Mouse (Mus musculus) forebrain, embryonic 16.5 days (tissue): ENCODE measurements at regions not wholly inside any gene's neighbourhood (a gene's known extent, or its start where the extent isn't known, plus 50 kb on each side); places are given as distances from the start of the nearest gene placed in this dataset.

Experiments
- ATAC-seq: fragments of 200-750 bp; cut with Nextera tagmentation; 2 replicates; pipeline ENCODE4 v1.8.0; 2017; ENCODE audit warnings: mild to moderate bottlenecking, moderate library complexity
- H3K27ac ChIP-seq: fragments of 300-500 bp; sonication (generic); 2 replicates; pipeline ENCODE4 v1.5.1; 2014; ENCODE audit warnings: low read length, control low read depth
- H3K27me3 ChIP-seq: fragments of 300-500 bp; sonication (generic); replicated peaks from 2 replicates; pipeline ENCODE4 v1.6.1; 2014; ENCODE audit warnings: low read length; ENCODE audit not compliant: control insufficient read depth, insufficient read depth
- H3K36me3 ChIP-seq: fragments of 300-500 bp; sonication (generic); 2 replicates; pipeline ENCODE4 v1.6.1; 2014; ENCODE audit not compliant: control insufficient read depth, insufficient read depth
- H3K4me1 ChIP-seq: fragments of 300-500 bp; sonication (generic); replicated peaks from 2 replicates; pipeline ENCODE4 v1.6.1; 2014; ENCODE audit warnings: low read length; ENCODE audit not compliant: control insufficient read depth, insufficient read depth
- H3K4me2 ChIP-seq: fragments of 300-500 bp; sonication (generic); 2 replicates; pipeline ENCODE4 v1.6.1; 2014; ENCODE audit warnings: mild to moderate bottlenecking, low read length, control low read depth
- H3K4me3 ChIP-seq: fragments of 300-500 bp; sonication (generic); replicated peaks from 2 replicates; pipeline ENCODE4 v1.5.1; 2014; ENCODE audit warnings: mild to moderate bottlenecking, low read length, control low read depth
- H3K9ac ChIP-seq: fragments of 300-500 bp; sonication (generic); replicated peaks from 2 replicates; pipeline ENCODE4 v1.6.1; 2014; ENCODE audit warnings: low read depth, low read length, control low read depth
- H3K9me3 ChIP-seq: fragments of 300-500 bp; sonication (generic); 2 replicates; pipeline ENCODE4 v1.6.1; 2016; ENCODE audit warnings: low read length; ENCODE audit not compliant: control insufficient read depth
- WGBS: fragments of 180-500 bp; shearing (Covaris S2); extraction: QIAGEN DNeasy Blood & Tissue Kit; methylation state at CpG from one replicate; pipeline ENCODE4 v1.1.7; 2014; 5-methylcytosine and 5-hydroxymethylcytosine counted together

DNA sequence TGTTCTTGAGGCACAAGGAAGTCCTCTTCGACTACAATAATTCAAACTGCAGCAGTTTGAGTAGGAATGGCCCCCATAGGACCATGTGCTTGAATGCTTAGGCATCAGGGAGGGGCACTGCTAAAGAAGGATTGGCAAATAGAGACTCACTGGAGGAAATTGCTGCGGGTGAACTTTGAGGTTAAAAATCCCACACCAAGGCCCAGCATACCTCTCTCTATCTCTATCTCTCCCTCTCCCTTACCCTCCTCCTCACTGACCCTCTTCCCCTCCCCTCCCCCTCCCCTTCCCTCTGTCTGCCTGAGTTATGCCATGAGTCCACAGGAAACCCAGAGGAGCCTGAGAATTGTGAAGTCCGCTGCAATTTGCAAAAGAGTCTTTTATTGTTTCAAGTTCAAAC is 180.8 kb upstream of the Ipo5 start:
- Histone ChIP-seq H3K4me1 (no peaks in the 10 kb centered on the region), H3K4me2 (no peak overlapping the region), H3K9me3 (no peaks in the 10 kb centered on the region), H3K27me3 (no peaks in the 10 kb centered on the region), H3K4me3 (no peak overlapping the region), H3K36me3 (no peaks in the 10 kb centered on the region), H3K9ac (no peak overlapping the region), H3K27ac (no peak overlapping the region)
- 42% methylated on average over 3 of the region's 3 CpGs for WGBS
- ATAC-seq: no peak

DNA sequence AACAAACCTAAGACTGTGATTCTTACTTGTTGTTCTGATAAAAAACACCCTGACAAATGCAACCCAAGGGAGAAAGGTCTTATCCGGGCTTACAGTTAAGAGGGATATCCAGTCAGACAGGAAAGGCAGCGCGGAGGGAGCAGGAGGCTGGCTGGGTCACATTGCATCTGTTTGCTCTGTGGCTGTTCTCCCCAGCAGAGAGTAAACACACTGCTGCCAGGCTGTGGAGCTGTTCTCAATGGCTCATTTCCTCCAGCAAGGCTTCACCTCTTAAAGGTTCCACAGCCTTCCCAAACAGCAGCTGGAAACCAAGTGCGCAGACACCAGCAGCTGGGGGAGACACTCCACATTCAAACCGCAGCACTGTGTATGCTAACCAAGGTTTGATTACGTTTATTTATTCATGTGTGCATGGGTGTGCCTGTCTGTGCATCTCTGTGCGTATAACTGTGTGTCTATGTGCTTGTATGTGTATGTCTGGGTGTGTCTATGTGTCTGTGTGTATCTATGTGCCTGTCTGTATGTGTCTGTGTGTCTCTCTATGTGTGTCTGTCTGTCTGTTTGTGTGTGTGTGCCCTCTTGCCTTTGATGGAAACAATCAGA is 179.2 kb upstream of the Ipo5 start:
- ATAC-seq: no peak
- Histone ChIP-seq H3K9me3 (no peaks in the 10 kb centered on the region), H3K4me2 (no peak overlapping the region), H3K27ac (no peak overlapping the region), H3K4me3 (no peak overlapping the region), H3K27me3 (no peaks in the 10 kb centered on the region), H3K4me1 (no peaks in the 10 kb centered on the region), H3K36me3 (no peaks in the 10 kb centered on the region), H3K9ac (no peak overlapping the region)
- 69% methylated on average over 7 of the region's 7 CpGs for WGBS

DNA sequence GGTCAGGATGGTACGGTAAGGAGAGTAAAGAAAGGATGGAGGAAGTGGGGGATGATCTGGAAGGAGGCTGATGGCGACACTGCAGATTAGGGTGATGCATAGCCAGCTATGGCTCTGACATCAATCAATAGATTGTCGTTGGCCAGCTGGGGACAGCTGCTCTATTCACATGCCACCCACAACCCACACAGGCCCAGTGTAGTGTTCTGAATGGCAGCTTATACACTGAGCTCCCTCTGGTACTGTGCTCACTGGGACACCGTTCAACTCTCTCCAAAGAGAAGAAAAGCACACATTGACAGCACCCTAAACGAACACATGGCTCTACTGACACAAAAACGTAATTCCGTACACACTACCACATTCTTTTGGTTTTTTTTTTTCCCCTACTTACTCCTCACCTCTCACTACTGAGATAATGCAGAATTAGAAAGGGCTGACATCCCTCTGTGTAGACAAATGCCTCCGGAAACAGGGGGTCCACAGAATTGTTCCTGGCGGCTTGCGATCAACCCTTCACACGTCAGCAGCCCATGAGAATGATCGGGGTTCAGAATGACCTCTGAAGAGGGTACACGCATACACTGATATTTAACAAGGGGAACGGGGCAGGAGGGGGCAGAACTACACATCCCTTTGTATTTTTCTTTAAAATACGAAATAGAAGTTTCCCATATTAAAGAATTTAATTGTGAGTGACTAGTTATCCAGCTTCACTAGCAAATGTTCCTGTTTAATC is 178.5 kb upstream of the Ipo5 start:
- Histone ChIP-seq H3K4me3 (no peak overlapping the region), H3K36me3 (no peaks in the 10 kb centered on the region), H3K4me2 (no peak overlapping the region), H3K27ac (no peak overlapping the region), H3K9me3 (no peaks in the 10 kb centered on the region), H3K4me1 (no peaks in the 10 kb centered on the region), H3K9ac (no peak overlapping the region), H3K27me3 (no peaks in the 10 kb centered on the region)
- ATAC-seq: peak; percentile 85
- WGBS: 47% methylated on average over 15 of the region's 15 CpGs

GRCm38 (mm10) chr14:120741492-120742054 is 169.5 kb upstream of the Ipo5 start:
- Histone ChIP-seq H3K4me3 (no peak overlapping the region), H3K9ac (no peak overlapping the region), H3K4me1 (no peaks in the 10 kb centered on the region), H3K9me3 (no peaks in the 10 kb centered on the region), H3K36me3 (no peaks in the 10 kb centered on the region), H3K27me3 (no peaks in the 10 kb centered on the region), H3K27ac (no peak overlapping the region), H3K4me2 (no peak overlapping the region)
- ATAC-seq: no peak
- WGBS: 92% methylated on average over 5 of the region's 5 CpGs

- Histone ChIP-seq H3K27me3 (no peaks in the 10 kb centered on the region), H3K36me3 (no peaks in the 10 kb centered on the region), H3K4me1 (no peaks in the 10 kb centered on the region), H3K9ac (no peak overlapping the region), H3K9me3 (no peaks in the 10 kb centered on the region), H3K4me3 (no peak overlapping the region), H3K27ac (no peak overlapping the region), H3K4me2 (no peak overlapping the region)
- no peak for ATAC-seq
- WGBS: 77% methylated on average over 1 of the region's 1 CpGs
Observed at GRCm38 (mm10) chr14:120754011-120754410, 157.0 kb upstream of the Ipo5 start.

DNA sequence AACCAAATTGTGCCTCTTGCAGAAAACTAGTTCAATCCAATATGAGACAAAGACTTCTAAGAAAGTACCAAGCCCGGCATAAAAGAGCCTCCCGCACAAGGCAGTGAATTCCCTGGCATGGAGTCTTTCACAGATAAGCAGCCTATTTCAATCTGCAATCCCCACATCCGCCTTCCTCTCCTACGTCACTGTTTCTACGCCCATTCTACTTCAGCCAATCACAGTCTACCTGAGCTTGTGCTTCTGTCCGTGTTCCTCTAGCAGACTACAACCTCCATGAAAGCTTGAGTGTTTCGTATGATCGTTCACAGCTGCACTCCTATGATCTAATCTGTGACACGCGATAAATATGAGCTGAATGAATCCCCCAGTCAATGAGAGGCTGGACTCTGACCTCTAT is 155.6 kb upstream of the Ipo5 start:
- Histone ChIP-seq H3K27me3 (no peaks in the 10 kb centered on the region), H3K4me3 (no peak overlapping the region), H3K9me3 (no peaks in the 10 kb centered on the region), H3K36me3 (no peaks in the 10 kb centered on the region), H3K4me2 (no peak overlapping the region), H3K9ac (no peak overlapping the region), H3K27ac (no peak overlapping the region), H3K4me1 (no peaks in the 10 kb centered on the region)
- ATAC-seq: no peak
- WGBS: 63% methylated on average over 10 of the region's 10 CpGs

DNA sequence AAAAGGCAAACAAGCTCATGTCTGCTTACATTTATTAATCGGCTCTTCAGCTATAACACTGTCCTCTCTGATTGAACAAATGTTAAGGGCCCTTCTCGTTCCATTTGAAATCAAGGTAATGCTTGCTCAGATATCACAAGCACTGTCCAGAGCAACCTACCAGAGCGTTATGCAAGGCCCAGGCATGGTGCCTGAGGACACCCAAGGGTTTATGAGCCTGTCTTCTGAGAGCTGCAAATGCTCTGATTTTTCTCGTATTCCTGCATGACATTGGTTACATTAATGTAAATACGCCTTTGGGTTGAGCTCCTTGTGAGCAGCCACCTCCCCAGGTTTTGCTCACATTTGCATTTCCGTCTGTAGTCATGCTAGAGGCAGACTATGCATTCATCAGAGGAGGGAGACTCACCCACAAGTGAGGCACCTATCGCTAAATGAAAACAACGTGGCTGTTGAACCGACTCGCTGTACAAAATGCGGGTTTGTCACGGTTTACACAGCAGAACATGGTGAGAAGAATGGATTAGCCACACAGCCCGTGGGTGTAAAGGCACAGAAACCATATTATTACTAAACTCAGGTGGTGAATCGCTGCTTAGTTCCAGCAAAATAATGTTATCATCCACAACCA is 152.7 kb upstream of the Ipo5 start:
- Histone ChIP-seq H3K4me3 (no peak overlapping the region), H3K9ac (no peak overlapping the region), H3K4me1 (no peaks in the 10 kb centered on the region), H3K36me3 (no peaks in the 10 kb centered on the region), H3K27me3 (no peaks in the 10 kb centered on the region), H3K4me2 (no peak overlapping the region), H3K27ac (no peak overlapping the region), H3K9me3 (no peaks in the 10 kb centered on the region)
- ATAC-seq: no peak
- WGBS: 90% methylated on average over 14 of the region's 14 CpGs

- Histone ChIP-seq H3K27me3 (no peaks in the 10 kb centered on the region), H3K36me3 (no peaks in the 10 kb centered on the region), H3K4me1 (no peaks in the 10 kb centered on the region), H3K4me3 (no peak overlapping the region), H3K4me2 (no peak overlapping the region), H3K9me3 (no peaks in the 10 kb centered on the region), H3K9ac (no peak overlapping the region), H3K27ac (no peak overlapping the region)
- 71% methylated on average over 7 of the region's 7 CpGs for WGBS
- ATAC-seq: no peak
Observed at GRCm38 (mm10) chr14:120762168-120762567, 148.9 kb upstream of the Ipo5 start.

DNA sequence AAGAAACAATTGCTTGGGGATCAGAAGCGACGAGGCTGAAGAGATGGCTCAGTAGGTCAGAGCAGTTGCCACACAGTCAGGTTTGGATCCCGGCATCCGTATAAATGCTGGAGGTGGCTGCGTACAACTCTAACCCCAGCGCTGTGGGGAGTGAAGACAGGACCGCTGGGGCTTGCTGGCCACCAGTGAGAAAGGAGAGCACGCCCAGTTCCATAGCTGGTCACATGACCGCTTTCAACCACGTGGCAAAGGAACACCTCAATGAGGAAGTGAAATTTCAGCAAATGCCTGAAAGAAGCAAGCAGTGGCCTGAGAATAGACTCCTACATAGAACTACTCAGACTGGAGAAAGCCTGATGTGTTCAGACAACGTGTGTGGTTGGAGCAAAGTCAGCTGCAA is 148.3 kb upstream of the Ipo5 start:
- Histone ChIP-seq H3K27ac (no peak overlapping the region), H3K27me3 (no peaks in the 10 kb centered on the region), H3K9me3 (no peaks in the 10 kb centered on the region), H3K36me3 (no peaks in the 10 kb centered on the region), H3K9ac (no peak overlapping the region), H3K4me2 (no peak overlapping the region), H3K4me1 (no peaks in the 10 kb centered on the region), H3K4me3 (no peak overlapping the region)
- 73% methylated on average over 11 of the region's 11 CpGs for WGBS
- ATAC-seq: no peak
